Mouse (Mus musculus) limb, embryonic 12.5 days (tissue): ENCODE data around the gene Nhej1. TPM values are rescaled to one million over a fixed set of nuclear protein-coding genes. Genes with fewer than 3 reads are reported as not detected.

Experiments
- ATAC-seq: fragments of 200-750 bp; cut with Nextera tagmentation; 2 replicates; pipeline ENCODE4 v1.8.0; 2017; ENCODE audit warnings: low read depth, moderate TSS enrichment; ENCODE audit not compliant: insufficient number of reproducible peaks, insufficient read depth, low FRiP score, low TSS enrichment
- H3K27ac ChIP-seq: fragments of 300-500 bp; sonication (generic); 2 replicates; pipeline ENCODE4 v1.5.1; 2016; ENCODE audit warnings: mild to moderate bottlenecking, moderate library complexity
- H3K27me3 ChIP-seq: fragments of 300-500 bp; sonication (generic); 2 replicates; pipeline ENCODE4 v1.6.1; 2016; ENCODE audit warnings: mild to moderate bottlenecking, moderate library complexity
- H3K36me3 ChIP-seq: fragments of 300-500 bp; sonication (generic); 2 replicates; pipeline ENCODE4 v1.6.1; 2016; ENCODE audit warnings: mild to moderate bottlenecking, moderate library complexity
- H3K4me1 ChIP-seq: fragments of 300-500 bp; sonication (generic); replicated peaks from 2 replicates; pipeline ENCODE4 v1.6.1; 2016
- H3K4me2 ChIP-seq: fragments of 300-500 bp; sonication (generic); 2 replicates; pipeline ENCODE4 v1.6.1; 2016; ENCODE audit warnings: mild to moderate bottlenecking, moderate library complexity
- H3K4me3 ChIP-seq: fragments of 300-500 bp; sonication (generic); replicated peaks from 2 replicates; pipeline ENCODE4 v1.5.1; 2016; ENCODE audit warnings: mild to moderate bottlenecking
- H3K9ac ChIP-seq: fragments of 300-500 bp; sonication (generic); replicated peaks from 2 replicates; pipeline ENCODE4 v1.6.1; 2016; ENCODE audit warnings: mild to moderate bottlenecking, moderate library complexity
- H3K9me3 ChIP-seq: fragments of 300-500 bp; sonication (generic); 2 replicates; pipeline ENCODE4 v1.6.1; 2016; ENCODE audit warnings: mild to moderate bottlenecking, moderate library complexity
- WGBS: fragments of 180-500 bp; shearing (Covaris S2); methylation state at CpG from one replicate; pipeline ENCODE4 v1.1.7; 2016; 5-methylcytosine and 5-hydroxymethylcytosine counted together
- polyA plus RNA-seq: library from polyadenylated mRNA; unstranded; fragments of >200 nt; fragmentation: Nextera tagmentation; extraction: Ambion mirVana; gene quantifications from 2 replicates; pipeline ENCODE4 v1.2.1, GENCODE M21; 2016

The Nhej1 gene
- polyA plus RNA-seq, result 12.0 and 12.1 TPM in 2 replicates

- Histone ChIP-seq H3K4me1 (peaks cover 7% of the 10 kb centered on the region), H3K27me3 (peaks cover 4% of the 10 kb centered on the region; the same call in 1 of the 2 replicates), H3K9ac (peak within 1 kb of the TSS; percentile 62), H3K4me2 (peak within 1 kb of the TSS; percentile 54), H3K27ac (peak within 1 kb of the TSS; percentile 97), H3K4me3 (peak within 1 kb of the TSS; percentile 54), H3K9me3 (no peaks in the 10 kb centered on the region), H3K36me3 (no peaks in the 10 kb centered on the region)
- ATAC-seq, result peak; percentile 94
- WGBS, result 1% methylated on average over 56 of the region's 56 CpGs
Measured at GRCm38 (mm10) chr1:75124346-75125321, at the start of gene Nhej1. TSS of gene Nhej1 (minus strand) at chr1:75125200.

GRCm38 (mm10) chr1:75168472-75169464 lies 43.8 kb upstream of the Nhej1 start, which contains the start of gene Zfand2b:
TSS of gene Zfand2b (plus strand) at chr1:75168646.
- Histone ChIP-seq H3K4me3 (peak within 1 kb of the TSS; percentile 70), H3K36me3 (peaks cover 40% of the 10 kb centered on the region), H3K4me1 (peaks cover 11% of the 10 kb centered on the region), H3K27ac (peak within 1 kb of the TSS; percentile 91), H3K27me3 (no peaks in the 10 kb centered on the region), H3K4me2 (peak within 1 kb of the TSS; percentile 69), H3K9me3 (no peaks in the 10 kb centered on the region), H3K9ac (peak within 1 kb of the TSS; percentile 54)
- peak; percentile 97 for ATAC-seq
- 1% methylated on average over 59 of the region's 59 CpGs for WGBS

GRCm38 (mm10) chr1:75168093-75168471 lies 43.1 kb upstream of the Nhej1 start:
- Histone ChIP-seq H3K4me2 (peak overlapping the region; percentile 69), H3K27me3 (no peaks in the 10 kb centered on the region), H3K36me3 (peaks cover 33% of the 10 kb centered on the region), H3K9ac (peak overlapping the region; percentile 54), H3K4me1 (peaks cover 11% of the 10 kb centered on the region), H3K9me3 (no peaks in the 10 kb centered on the region), H3K4me3 (peak overlapping the region; percentile 70), H3K27ac (peak overlapping the region; percentile 91; the same call in 1 of the 2 replicates)
- peak; percentile 45 for ATAC-seq
- 9% methylated on average over 7 of the region's 7 CpGs for WGBS

- Histone ChIP-seq H3K4me2 (no peak overlapping the region), H3K27ac (no peak overlapping the region), H3K9ac (no peak overlapping the region), H3K27me3 (0 out of 2 replicates have a peak, but pooled peaks cover 2% of the 10 kb centered on the region), H3K36me3 (no peaks in the 10 kb centered on the region), H3K4me3 (no peak overlapping the region), H3K9me3 (no peaks in the 10 kb centered on the region), H3K4me1 (no peaks in the 10 kb centered on the region)
- WGBS, result 85% methylated on average over 4 of the region's 4 CpGs
- ATAC-seq, result no peak
Measured at GRCm38 (mm10) chr1:75160256-75160617, 35.2 kb upstream of the Nhej1 start.

GRCm38 (mm10) chr1:75159540-75160255 lies 34.7 kb upstream of the Nhej1 start:
- no peak for ATAC-seq
- no peak overlapping the region for H3K4me2 ChIP-seq
- no peak overlapping the region for H3K9ac ChIP-seq
- H3K27ac ChIP-seq, result no peak overlapping the region
- H3K27me3 ChIP-seq, result 0 out of 2 replicates have a peak, but pooled peaks cover 2% of the 10 kb centered on the region
- H3K4me1 ChIP-seq, result no peaks in the 10 kb centered on the region
- no peaks in the 10 kb centered on the region for H3K9me3 ChIP-seq
- H3K4me3 ChIP-seq, result no peak overlapping the region
- 71% methylated on average over 5 of the region's 5 CpGs for WGBS
- H3K36me3 ChIP-seq, result no peaks in the 10 kb centered on the region

GRCm38 (mm10) chr1:75158990-75159389 lies 34.0 kb upstream of the Nhej1 start:
- Histone ChIP-seq H3K27me3 (0 out of 2 replicates have a peak, but pooled peaks cover 2% of the 10 kb centered on the region), H3K9ac (no peak overlapping the region), H3K4me3 (no peak overlapping the region), H3K9me3 (no peaks in the 10 kb centered on the region), H3K4me1 (no peaks in the 10 kb centered on the region), H3K36me3 (no peaks in the 10 kb centered on the region), H3K4me2 (no peak overlapping the region), H3K27ac (no peak overlapping the region)
- no peak for ATAC-seq

GRCm38 (mm10) chr1:75155837-75156236 lies 30.8 kb upstream of the Nhej1 start:
- H3K27ac ChIP-seq, result no peak overlapping the region
- H3K9ac ChIP-seq, result no peak overlapping the region
- no peak overlapping the region for H3K4me2 ChIP-seq
- no peaks in the 10 kb centered on the region for H3K4me1 ChIP-seq
- H3K9me3 ChIP-seq, result no peaks in the 10 kb centered on the region
- WGBS, result 61% methylated on average over 3 of the region's 3 CpGs
- no peak for ATAC-seq
- no peaks in the 10 kb centered on the region for H3K36me3 ChIP-seq
- no peak overlapping the region for H3K4me3 ChIP-seq
- 0 out of 2 replicates have a peak, but pooled peaks cover 2% of the 10 kb centered on the region for H3K27me3 ChIP-seq

- no peak overlapping the region for H3K27ac ChIP-seq
- H3K9me3 ChIP-seq, result no peaks in the 10 kb centered on the region
- peaks cover 5% of the 10 kb centered on the region for H3K4me1 ChIP-seq
- no peak overlapping the region for H3K4me3 ChIP-seq
- H3K27me3 ChIP-seq, result no peaks in the 10 kb centered on the region
- H3K4me2 ChIP-seq, result no peak overlapping the region
- H3K9ac ChIP-seq, result no peak overlapping the region
- no peak for ATAC-seq
- 90% methylated on average over 4 of the region's 4 CpGs for WGBS
- peaks cover 54% of the 10 kb centered on the region for H3K36me3 ChIP-seq
Measured at GRCm38 (mm10) chr1:75148727-75149126, 23.7 kb upstream of the Nhej1 start.

- no peak overlapping the region for H3K4me3 ChIP-seq
- H3K27me3 ChIP-seq, result no peaks in the 10 kb centered on the region
- H3K9me3 ChIP-seq, result no peaks in the 10 kb centered on the region
- H3K4me2 ChIP-seq, result no peak overlapping the region
- no peak for ATAC-seq
- peaks cover 54% of the 10 kb centered on the region for H3K36me3 ChIP-seq
- no peak overlapping the region for H3K27ac ChIP-seq
- no peak overlapping the region for H3K9ac ChIP-seq
- 74% methylated on average over 7 of the region's 7 CpGs for WGBS
- H3K4me1 ChIP-seq, result peaks cover 8% of the 10 kb centered on the region
Measured at GRCm38 (mm10) chr1:75147411-75148135, 22.6 kb upstream of the Nhej1 start.

GRCm38 (mm10) chr1:75145589-75145988 lies 20.6 kb upstream of the Nhej1 start:
- ATAC-seq, result no peak
- 90% methylated on average over 3 of the region's 3 CpGs for WGBS
- peaks cover 54% of the 10 kb centered on the region for H3K36me3 ChIP-seq

More at GRCm38 (mm10) chr1:75145589-75145988, 20.6 kb upstream of the Nhej1 start:
- Histone ChIP-seq H3K27me3 (no peaks in the 10 kb centered on the region), H3K4me2 (no peak overlapping the region), H3K9me3 (no peaks in the 10 kb centered on the region), H3K4me1 (peaks cover 15% of the 10 kb centered on the region), H3K9ac (no peak overlapping the region), H3K4me3 (no peak overlapping the region), H3K27ac (no peak overlapping the region)
